Mouse (Mus musculus) stomach, embryonic 16.5 days (tissue): ENCODE results near the gene Slc25a28. TPM values are rescaled to one million over a fixed set of nuclear protein-coding genes. Genes with fewer than 3 reads are reported as not detected.

Experiments
- ATAC-seq: fragments of 200-750 bp; cut with Nextera tagmentation; 2 replicates; pipeline ENCODE4 v1.8.0; 2017; ENCODE audit warnings: moderate number of reproducible peaks, moderate TSS enrichment; ENCODE audit not compliant: insufficient read depth, low FRiP score
- H3K27ac ChIP-seq: fragments of 300-500 bp; sonication (generic); 2 replicates; pipeline ENCODE4 v1.5.1; 2014; ENCODE audit warnings: low read length
- H3K27me3 ChIP-seq: fragments of 300-500 bp; sonication (generic); 2 replicates; pipeline ENCODE4 v1.6.1; 2014; ENCODE audit warnings: low read length, control low read depth, mixed read lengths; ENCODE audit not compliant: control insufficient read depth, insufficient read depth
- H3K36me3 ChIP-seq: fragments of 300-500 bp; sonication (generic); 2 replicates; pipeline ENCODE4 v1.6.1; 2014; ENCODE audit warnings: low read length; ENCODE audit not compliant: control insufficient read depth, insufficient read depth
- H3K4me1 ChIP-seq: fragments of 300-500 bp; sonication (generic); 2 replicates; pipeline ENCODE4 v1.6.1; 2014; ENCODE audit warnings: low read length, control low read depth, mixed read lengths; ENCODE audit not compliant: control insufficient read depth, insufficient read depth
- H3K4me2 ChIP-seq: fragments of 300-500 bp; sonication (generic); 2 replicates; pipeline ENCODE4 v1.6.1; 2014; ENCODE audit warnings: low read depth, low read length, mixed read lengths
- H3K4me3 ChIP-seq: fragments of 300-500 bp; sonication (generic); replicated peaks from 2 replicates; pipeline ENCODE4 v1.5.1; 2014; ENCODE audit warnings: mild to moderate bottlenecking, low read length
- H3K9ac ChIP-seq: fragments of 300-500 bp; sonication (generic); 2 replicates; pipeline ENCODE4 v1.6.1; 2014; ENCODE audit warnings: low read length
- H3K9me3 ChIP-seq: fragments of 300-500 bp; sonication (generic); replicated peaks from 2 replicates; pipeline ENCODE4 v1.6.1; 2016; ENCODE audit warnings: low read length, control low read depth; ENCODE audit not compliant: control insufficient read depth
- whole genome bisulfite sequencing: fragments of 180-500 bp; shearing (Covaris S2); extraction: QIAGEN DNeasy Blood & Tissue Kit; methylation state at CpG from one replicate; pipeline ENCODE4 v1.1.7; 2014; 5-methylcytosine and 5-hydroxymethylcytosine counted together
- polyA plus RNA-seq: library from polyadenylated mRNA; unstranded; fragments of >200 nt; fragmentation: Nextera tagmentation; extraction: Ambion mirVana; gene quantifications from 2 replicates; pipeline ENCODE4 v1.2.1, GENCODE M21; 2015

Gene Slc25a28
- polyA plus RNA-seq, 1 experiment from 2014 or later, result 13.1 TPM

GRCm38 (mm10) chr19:43627345-43627744 is 47.3 kb downstream of the Slc25a28 start:
- peaks cover 24% of the 10 kb centered on the region for H3K27me3 ChIP-seq
- H3K27ac ChIP-seq, result no peak overlapping the region
- H3K4me1 ChIP-seq, result no peaks in the 10 kb centered on the region
- no peak overlapping the region for H3K9ac ChIP-seq
- H3K36me3 ChIP-seq, result no peaks in the 10 kb centered on the region
- 95% methylated on average over 3 of the region's 3 CpGs for WGBS
- H3K9me3 ChIP-seq, result no peaks in the 10 kb centered on the region
- no peak for ATAC-seq
- no peak overlapping the region for H3K4me3 ChIP-seq
- no peak overlapping the region for H3K4me2 ChIP-seq

DNA sequence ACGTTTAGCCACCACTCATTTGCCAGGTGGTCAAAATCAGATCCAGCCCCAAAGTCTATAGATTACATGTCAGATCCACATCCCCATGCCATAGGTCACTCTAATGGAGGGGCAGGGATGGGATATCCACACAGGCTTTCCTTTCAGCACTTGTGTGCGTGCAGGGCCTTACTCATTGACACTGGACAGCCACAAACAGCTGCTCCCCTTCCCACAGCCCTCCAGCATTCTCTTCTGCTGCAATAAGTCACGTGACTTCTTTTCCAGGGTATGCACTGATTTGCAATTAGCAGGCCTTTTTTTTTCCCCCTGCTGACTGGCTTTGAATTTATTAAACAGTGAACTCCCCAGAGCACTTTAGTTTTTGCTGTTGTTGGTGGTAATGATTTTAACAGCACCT is 48.5 kb downstream of the Slc25a28 start:
- no peaks in the 10 kb centered on the region for H3K4me1 ChIP-seq
- no peak overlapping the region for H3K4me3 ChIP-seq
- WGBS, result 35% methylated on average over 3 of the region's 3 CpGs
- no peak overlapping the region for H3K27ac ChIP-seq
- H3K9me3 ChIP-seq, result no peaks in the 10 kb centered on the region
- no peak overlapping the region for H3K9ac ChIP-seq
- H3K36me3 ChIP-seq, result no peaks in the 10 kb centered on the region
- no peak for ATAC-seq
- H3K27me3 ChIP-seq, result peaks cover 35% of the 10 kb centered on the region
- no peak overlapping the region for H3K4me2 ChIP-seq

DNA sequence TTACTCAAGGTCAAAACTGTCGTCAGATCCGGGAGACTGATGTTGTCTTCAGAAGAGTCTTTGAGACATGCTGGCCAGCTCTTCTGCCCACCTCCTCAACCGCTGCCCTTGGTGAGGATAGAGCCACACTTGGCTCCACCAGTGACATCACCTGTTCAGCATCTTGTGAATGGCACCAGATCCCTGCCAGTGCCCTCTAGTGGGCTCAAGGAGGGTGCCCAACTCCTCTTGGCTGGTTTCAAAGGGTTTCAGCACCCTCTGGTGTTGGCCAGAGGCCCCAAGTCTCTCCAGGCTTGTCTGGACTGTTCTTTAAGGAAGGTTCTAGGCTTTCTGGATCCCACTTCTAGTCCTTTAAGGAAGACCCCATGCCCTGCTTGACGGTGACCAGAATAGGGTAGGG is 50.8 kb downstream of the Slc25a28 start:
- no peaks in the 10 kb centered on the region for H3K4me1 ChIP-seq
- WGBS, result 45% methylated on average over 4 of the region's 4 CpGs
- no peaks in the 10 kb centered on the region for H3K36me3 ChIP-seq
- H3K4me2 ChIP-seq, result no peak overlapping the region
- no peak overlapping the region for H3K27ac ChIP-seq
- ATAC-seq, result peak; percentile 74; the same call in 1 of the 2 replicates
- H3K4me3 ChIP-seq, result no peak overlapping the region
- H3K9ac ChIP-seq, result no peak overlapping the region
- H3K27me3 ChIP-seq, result peaks cover 55% of the 10 kb centered on the region
- H3K9me3 ChIP-seq, result no peaks in the 10 kb centered on the region

DNA sequence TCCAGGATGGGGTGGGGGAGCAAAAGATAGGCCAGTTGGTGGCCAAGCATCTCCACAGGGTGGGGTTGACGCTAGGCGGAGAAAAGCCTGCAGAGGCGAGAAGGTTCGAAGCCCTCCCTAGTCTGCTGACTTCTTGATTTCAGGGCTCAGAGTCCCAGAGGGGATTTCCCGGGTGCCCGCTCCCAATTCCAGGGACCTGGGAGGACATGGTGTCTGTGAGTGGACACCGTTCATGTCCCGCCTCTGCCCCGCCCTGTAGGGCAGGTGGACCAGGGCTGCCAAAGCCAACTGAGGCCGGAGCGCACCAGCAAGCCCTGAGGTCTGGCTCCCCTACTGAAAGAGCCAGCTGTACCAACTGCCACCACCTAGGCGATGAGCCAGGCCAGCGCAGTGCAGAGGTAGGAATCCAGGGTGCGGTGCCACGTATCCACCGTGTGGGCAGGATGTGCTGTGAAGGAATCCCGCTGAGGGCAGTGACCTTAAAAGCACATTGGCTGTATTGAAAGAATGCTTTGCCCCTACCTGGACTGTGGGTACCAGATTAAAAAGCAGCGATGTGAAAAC is 54.7 kb downstream of the Slc25a28 start:
- Histone ChIP-seq H3K9me3 (no peaks in the 10 kb centered on the region), H3K4me3 (no peak overlapping the region), H3K36me3 (no peaks in the 10 kb centered on the region), H3K9ac (no peak overlapping the region), H3K27me3 (peaks cover 92% of the 10 kb centered on the region), H3K4me2 (no peak overlapping the region), H3K27ac (no peak overlapping the region), H3K4me1 (peaks cover 4% of the 10 kb centered on the region)
- WGBS, result 10% methylated on average over 18 of the region's 18 CpGs
- no peak for ATAC-seq

- Histone ChIP-seq H3K27me3 (peaks cover 90% of the 10 kb centered on the region), H3K4me3 (no peak overlapping the region), H3K4me1 (peaks cover 12% of the 10 kb centered on the region), H3K4me2 (no peak overlapping the region), H3K36me3 (no peaks in the 10 kb centered on the region), H3K9ac (no peak overlapping the region), H3K9me3 (no peaks in the 10 kb centered on the region), H3K27ac (no peak overlapping the region)
- 3% methylated on average over 5 of the region's 5 CpGs for WGBS
- no peak for ATAC-seq
These were observed 56.1 kb downstream of the Slc25a28 start for GRCm38 (mm10) chr19:43618505-43619030.

DNA sequence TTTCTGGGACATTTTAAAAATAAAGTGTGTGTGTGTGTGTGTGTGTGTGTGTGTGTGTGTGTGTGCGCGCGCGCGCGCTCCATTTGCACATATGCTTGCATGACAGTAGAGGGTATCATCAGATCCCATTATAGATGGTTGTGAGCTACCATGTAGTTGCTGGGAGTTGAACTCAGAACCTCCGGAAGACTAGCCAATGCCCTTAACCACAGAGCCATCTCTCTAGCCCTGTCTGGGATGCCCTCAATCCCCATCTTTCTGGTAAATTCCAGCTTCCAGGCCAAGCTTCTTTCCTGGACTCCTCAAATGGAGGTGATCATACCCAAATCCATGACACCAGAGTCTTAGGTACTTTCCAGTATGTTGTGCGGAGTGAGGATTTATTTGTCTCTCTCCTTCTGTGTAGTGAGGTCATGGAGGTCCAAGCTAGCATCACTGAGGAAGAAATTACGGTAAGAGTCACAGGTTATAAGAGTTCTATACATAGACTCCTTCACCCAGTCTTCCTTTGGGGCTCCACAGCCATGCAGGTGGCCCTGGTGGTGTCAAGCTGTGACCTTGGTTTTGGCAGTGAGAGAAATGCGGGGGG is 56.8 kb downstream of the Slc25a28 start:
- H3K27me3 ChIP-seq, result peaks cover 92% of the 10 kb centered on the region
- ATAC-seq, result no peak
- WGBS, result 40% methylated on average over 10 of the region's 10 CpGs
- no peaks in the 10 kb centered on the region for H3K36me3 ChIP-seq
- no peak overlapping the region for H3K4me3 ChIP-seq
- H3K27ac ChIP-seq, result no peak overlapping the region
- H3K4me2 ChIP-seq, result no peak overlapping the region
- H3K9me3 ChIP-seq, result no peaks in the 10 kb centered on the region
- no peak overlapping the region for H3K9ac ChIP-seq
- H3K4me1 ChIP-seq, result peaks cover 12% of the 10 kb centered on the region

DNA sequence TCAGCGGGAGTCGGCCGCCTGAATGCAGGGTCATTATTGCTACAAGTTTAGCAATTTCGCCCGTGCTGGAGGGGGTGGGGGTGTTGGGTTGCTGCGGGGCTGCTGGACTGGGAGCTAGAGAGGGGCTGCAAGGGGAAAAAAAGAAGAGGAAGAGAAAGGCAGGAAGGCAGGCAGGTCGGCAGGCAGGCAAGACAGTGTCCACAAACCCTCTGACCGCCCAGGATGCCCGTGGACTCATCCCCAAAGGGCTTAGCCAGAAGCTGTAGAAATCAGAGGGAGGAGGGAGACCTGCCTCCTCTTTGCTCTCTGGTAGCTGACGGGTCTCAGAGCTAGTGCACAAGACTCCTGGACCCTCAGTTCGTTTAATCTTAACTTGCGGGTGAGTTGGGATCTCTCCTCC is 57.8 kb downstream of the Slc25a28 start:
- Histone ChIP-seq H3K4me1 (peaks cover 12% of the 10 kb centered on the region), H3K27me3 (peaks cover 91% of the 10 kb centered on the region), H3K4me3 (peak overlapping the region; percentile 38), H3K9ac (peak overlapping the region; percentile 63; the same call in 1 of the 2 replicates), H3K9me3 (no peaks in the 10 kb centered on the region), H3K4me2 (peak overlapping the region; percentile 50), H3K27ac (no peak overlapping the region), H3K36me3 (no peaks in the 10 kb centered on the region)
- no peak for ATAC-seq
- under 1% methylated on average over 12 of the region's 12 CpGs for WGBS

- Histone ChIP-seq H3K27me3 (peaks cover 91% of the 10 kb centered on the region), H3K9ac (peak overlapping the region; percentile 63), H3K27ac (no peak overlapping the region), H3K4me1 (peaks cover 12% of the 10 kb centered on the region), H3K4me3 (peak overlapping the region; percentile 38), H3K4me2 (peak overlapping the region; percentile 50), H3K36me3 (no peaks in the 10 kb centered on the region), H3K9me3 (no peaks in the 10 kb centered on the region)
- WGBS, result 2% methylated on average over 35 of the region's 35 CpGs
- no peak; the same call in 1 of the 2 replicates for ATAC-seq
These were observed 58.2 kb downstream of the Slc25a28 start for GRCm38 (mm10) chr19:43616415-43616861.

- no peak for ATAC-seq
- Histone ChIP-seq H3K4me2 (peak overlapping the region; percentile 50), H3K27ac (no peak overlapping the region), H3K4me3 (peak overlapping the region; percentile 38), H3K9ac (peak overlapping the region; percentile 63), H3K9me3 (no peaks in the 10 kb centered on the region), H3K4me1 (peaks cover 12% of the 10 kb centered on the region), H3K36me3 (no peaks in the 10 kb centered on the region), H3K27me3 (peaks cover 91% of the 10 kb centered on the region)
- WGBS, result 1% methylated on average over 34 of the region's 34 CpGs
These were observed 58.9 kb downstream of the Slc25a28 start for GRCm38 (mm10) chr19:43615571-43616414.
